Mouse (Mus musculus): ENCODE data around the gene Mucl1. TPM values are rescaled to one million over a fixed set of nuclear protein-coding genes. Genes with fewer than 3 reads are reported as not detected.

Gene Mucl1
- polyA plus RNA-seq (2012; rRNA removed): not detected in 2 replicates

GRCm38 (mm10) chr15:103755369-103755768 is at the start of gene Mucl1:
Mucl1 (minus strand) TSS chr15:103755469.

Other genes with a start within 250 kb of the Mucl1 start
- 107 and 113 TPM in 2 replicates for gene Ppp1r1a, start 217.5 kb downstream of the Mucl1 start, polyA plus RNA-seq (2012; rRNA removed)
- gene Glycam1, start 190.4 kb downstream of the Mucl1 start, polyA plus RNA-seq (2012; rRNA removed): not detected in 2 replicates
- gene Mucl2, start 143.8 kb upstream of the Mucl1 start, polyA plus RNA-seq (2012; rRNA removed): not detected in 2 replicates

All from central nervous system, embryonic 18 days (tissue).